Mouse (Mus musculus) ovary, postnatal 10 days (tissue): ENCODE results near the gene Il31ra.

Source experiments
- DNase-seq: peaks from one replicate; pipeline ENCODE4 v3.0.0; 2022; ENCODE audit warnings: low spot score

The Il31ra gene

DNA sequence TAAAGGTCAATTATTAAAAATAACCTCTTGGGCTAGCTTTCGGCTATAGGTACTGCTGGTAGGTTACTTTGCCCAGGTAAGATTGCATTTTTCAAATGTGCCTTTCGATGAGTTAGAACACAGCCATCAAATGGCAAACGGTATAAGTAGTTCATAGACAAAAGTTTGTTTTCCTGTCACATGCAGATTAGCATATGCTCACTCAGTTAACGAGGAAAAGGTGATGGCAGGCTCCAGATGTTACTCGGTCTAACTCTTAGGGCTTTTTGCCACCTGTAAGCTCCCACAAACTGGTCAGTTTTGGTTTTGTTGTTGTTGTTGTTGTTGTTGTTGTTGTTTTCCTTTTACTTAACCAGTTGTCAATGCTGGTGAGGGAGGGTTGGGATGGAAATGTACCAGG, 85.7 kb downstream of the Il31ra start:
- DNase-seq = no peak

DNA sequence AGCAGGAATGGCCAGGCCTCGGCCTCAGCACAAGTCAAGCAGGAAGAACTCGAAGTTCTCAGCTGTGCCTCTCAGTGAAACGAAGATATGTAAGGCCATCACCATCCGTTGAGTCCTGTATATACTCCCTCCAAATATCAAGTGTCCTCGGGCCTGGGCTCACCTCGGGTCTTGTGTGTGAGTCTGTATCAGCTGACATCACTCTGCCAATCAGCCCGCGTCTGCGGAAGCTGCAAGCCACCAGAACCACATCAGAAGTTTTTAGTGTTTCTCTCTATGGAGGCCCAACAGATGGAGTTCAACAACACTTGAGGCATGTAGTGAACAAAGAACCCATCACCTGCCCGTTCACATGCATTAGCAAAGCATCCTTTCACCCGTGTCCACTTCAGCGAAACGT, 86.5 kb downstream of the Il31ra start:
- no peak for DNase-seq

DNA sequence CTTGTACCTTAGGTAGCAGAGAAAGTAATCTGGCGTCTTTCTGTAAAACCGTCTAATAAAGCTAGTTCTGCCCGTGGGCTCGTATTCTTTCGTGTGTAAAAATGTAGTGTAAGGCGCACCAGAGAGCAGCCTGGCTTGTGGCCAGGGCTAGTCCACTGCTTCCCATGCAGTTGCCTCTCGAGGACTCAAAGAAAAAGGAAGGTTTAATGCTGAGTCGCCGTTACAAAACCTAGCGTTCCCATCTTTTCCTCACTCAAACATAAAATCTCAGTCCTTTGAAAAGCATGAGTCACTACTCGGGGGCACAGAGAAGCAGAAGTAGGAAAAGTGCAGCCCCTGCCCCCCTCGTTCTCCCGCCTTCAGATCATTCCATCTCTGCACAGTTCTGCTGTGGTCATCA, 87.4 kb downstream of the Il31ra start:
- DNase-seq = no peak

DNA sequence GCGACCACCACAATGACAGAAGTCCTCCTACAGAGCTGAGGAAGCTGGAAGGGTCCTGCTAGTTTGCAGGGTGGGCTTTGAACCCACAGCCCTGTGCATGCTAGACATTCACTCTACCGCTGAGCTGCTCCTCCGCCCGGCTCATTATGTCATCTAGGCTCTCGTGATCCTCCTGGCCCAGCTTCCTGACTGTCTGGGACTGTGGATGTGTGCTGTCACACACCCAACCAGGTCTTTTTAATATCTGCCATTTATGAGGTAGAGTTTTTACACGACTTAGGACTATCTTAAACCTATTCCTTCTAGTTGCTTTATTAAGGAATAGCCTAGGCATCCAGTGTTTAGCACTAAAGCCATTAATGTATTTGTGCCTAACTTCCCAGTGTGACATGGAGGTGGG, 88.7 kb downstream of the Il31ra start:
- no peak for DNase-seq

DNA sequence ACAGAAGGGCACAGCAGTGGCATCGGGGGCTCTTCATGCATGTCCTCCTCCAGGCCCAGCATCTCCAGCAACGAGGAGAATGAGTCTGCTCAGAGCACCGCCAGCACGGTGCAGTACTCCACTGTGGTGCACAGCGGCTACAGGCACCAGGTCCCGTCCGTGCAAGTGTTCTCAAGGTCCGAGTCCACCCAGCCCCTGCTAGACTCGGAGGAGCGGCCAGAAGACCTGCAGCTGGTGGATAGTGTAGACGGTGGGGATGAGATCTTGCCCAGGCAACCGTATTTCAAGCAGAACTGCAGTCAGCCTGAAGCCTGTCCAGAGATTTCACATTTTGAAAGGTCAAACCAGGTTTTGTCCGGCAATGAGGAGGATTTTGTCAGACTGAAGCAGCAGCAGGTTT, 90.3 kb downstream of the Il31ra start:
- no peak for DNase-seq

DNA sequence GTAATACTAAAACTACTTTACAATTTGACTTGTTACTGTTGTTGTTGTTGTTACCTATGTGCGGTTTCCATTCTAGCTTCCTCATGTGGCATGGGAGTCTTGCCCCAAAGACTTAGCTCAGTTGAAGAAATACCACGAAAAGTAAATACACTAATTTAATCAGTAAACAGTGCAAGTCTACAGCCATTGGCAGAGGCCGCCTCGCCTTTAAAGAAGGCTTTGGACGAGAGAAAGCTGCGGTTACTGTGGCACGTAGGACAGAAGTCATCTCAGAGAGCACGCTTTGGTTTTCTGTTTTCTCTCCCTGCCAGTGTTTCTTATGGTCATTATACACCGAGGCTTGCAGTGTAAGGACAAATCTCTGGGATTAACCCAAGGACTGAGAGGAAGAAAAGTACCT, 93.7 kb downstream of the Il31ra start:
- DNase-seq = no peak

DNA sequence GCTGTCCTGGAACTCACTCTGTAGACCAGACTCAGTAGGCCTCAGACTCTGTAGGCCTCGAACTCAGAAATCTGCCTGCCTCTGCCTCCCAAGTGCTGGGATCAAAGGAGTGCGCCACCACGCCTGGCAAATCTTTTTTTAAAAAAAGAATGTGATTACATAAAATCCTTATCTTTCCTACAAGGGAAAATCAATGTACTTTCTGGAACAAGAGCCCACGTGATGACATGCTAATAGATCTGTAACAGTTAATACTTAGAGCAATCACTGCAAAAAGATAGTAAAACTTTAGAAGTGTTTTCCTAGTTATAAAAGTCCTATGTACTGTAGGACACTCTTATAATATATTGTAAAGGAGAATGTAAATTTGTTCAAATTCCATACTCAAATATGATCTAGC, 94.1 kb downstream of the Il31ra start:
- no peak for DNase-seq

DNA sequence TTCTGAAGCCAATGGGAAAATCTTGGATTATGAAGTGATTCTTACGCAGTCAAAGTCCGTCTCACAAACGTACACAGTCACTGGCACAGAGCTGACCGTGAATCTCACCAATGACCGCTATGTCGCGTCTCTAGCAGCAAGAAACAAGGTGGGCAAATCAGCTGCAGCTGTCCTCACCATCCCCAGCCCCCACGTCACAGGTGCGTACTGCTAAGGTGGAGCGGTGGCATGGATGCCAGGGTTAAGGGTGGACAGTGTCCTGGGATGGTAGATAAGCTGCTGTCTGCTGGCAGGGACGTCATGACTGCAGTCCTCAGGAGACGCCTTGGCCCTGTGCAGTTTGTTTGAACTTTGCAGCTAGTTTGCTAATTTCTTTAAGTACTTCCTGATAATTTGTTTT, 99.6 kb downstream of the Il31ra start:
- DNase-seq = no peak

DNA sequence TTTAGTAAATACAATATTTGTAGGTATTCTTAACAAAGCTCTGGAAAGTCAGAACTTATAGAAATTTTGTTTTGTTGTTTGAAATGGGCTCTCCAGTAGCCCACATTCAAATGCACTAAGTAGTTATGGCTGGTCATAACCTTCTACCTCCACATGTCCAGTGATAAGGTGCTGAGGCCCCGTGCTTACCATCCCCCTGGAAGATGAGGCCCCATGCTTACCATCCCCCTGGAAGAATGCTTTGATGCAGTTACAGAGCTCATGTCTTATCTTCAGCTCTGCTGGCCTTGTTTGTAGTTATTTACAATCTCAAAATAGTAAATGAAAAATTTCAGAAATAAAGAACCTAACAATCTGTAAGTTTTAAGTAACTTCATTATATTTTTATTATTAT, 101.9 kb downstream of the Il31ra start:
- no peak for DNase-seq

DNA sequence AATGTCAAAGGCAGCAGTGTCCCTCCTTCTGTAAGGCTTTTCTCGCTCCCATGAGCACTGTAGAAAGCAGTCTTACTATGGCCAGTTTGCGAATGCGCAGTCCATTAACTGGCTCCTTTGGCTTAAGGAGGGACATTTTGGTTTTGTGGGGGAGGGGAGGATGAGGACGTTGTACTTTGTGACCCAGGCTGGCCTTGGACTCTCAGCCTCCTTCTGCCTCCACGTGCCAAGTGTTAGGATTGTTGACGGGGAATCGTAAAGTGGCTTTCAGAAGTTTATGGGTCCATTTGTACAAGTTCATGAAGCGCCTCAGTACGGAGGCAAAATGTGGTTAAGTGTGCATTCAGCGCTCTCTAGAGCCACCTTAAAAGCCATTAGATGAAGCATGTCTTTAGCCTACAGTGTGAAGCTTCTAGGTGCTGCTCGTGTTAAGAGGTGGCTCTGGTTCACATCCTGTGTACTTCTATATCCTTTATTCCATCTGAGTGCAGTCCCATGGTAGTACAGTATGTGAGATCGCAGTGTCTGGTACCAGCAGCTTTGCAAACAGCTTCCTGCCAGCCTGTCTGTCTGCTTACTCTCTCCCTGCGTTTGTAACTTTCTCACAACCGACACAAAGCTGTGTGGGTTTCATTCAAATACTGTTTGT, 102.4 kb downstream of the Il31ra start:
- DNase-seq = no peak

DNA sequence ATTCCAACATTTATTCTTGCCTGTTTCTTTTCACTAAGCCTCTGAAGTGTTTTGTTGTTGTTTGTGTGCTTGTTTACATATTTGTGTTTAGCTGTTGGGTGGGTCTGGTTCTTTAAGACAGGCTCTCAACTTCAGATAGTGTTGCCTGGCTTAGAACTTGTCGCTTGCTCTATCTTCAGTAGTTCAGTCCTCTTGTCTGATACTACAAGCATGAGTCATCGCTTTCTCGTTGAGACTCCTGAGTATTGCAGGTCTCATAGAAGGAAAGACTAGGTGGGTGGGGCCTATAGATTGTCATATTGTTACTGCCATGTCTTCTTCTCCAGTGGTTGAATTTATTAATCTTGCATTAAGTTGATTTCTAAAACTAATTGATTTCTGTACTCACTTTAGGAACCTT, 104.1 kb downstream of the Il31ra start:
- no peak for DNase-seq

DNA sequence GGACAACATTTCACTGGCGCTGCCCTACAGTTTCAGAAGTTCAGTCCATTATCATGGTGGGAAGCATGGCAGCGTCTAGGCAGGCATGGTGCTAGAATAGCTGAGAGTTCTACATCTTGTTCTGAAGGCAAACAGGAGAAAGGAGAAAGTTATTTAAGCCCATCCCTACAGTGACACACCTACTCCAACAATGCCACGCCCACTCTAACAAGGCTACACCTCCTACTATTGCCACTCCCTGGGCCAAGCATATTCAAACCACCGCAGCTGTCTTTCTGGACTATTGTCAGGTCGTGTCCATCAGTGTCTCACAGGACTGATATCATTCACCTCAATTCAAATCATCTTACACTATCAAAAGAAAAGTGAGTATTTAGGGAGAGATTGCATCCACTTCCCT, 107.5 kb downstream of the Il31ra start:
- no peak for DNase-seq

DNA sequence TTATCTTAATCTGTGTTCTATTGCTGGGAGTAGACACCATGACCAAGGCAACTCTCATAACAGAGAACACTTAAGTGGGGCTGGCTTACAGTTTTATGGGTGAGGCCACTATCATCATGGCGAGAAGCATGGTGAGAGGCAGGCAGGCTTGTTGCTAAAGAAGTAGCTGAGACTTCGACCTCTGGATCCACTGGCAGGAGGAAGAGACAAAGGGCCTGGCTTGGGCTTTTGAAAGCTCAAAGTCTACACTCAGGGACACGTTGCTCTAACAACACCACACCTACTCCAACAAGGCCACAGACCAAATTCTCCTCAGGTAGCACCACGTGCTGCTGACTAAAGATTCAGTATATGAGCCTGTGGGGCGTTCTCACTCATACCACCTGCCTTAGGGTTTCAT, 107.9 kb downstream of the Il31ra start:
- no peak for DNase-seq

DNA sequence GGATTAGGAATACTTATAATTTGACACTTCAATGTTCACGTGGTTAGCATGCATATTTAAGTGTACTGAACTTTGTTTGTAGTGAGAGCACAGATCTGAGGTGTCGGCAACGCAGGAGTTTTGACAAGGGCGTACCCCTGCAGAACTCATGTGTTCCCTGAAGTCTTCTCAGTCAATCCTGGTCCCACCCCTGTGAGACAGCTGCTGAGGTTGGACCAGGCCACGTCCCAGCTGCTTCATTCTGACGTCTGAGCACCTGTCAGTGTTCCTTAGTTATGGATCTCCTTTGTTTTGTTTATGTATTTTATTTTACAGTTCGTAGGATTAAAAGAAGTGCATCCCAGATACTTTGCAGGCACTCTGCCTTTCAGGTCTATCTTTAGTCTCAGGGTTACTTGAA, 111.1 kb downstream of the Il31ra start:
- no peak for DNase-seq

DNA sequence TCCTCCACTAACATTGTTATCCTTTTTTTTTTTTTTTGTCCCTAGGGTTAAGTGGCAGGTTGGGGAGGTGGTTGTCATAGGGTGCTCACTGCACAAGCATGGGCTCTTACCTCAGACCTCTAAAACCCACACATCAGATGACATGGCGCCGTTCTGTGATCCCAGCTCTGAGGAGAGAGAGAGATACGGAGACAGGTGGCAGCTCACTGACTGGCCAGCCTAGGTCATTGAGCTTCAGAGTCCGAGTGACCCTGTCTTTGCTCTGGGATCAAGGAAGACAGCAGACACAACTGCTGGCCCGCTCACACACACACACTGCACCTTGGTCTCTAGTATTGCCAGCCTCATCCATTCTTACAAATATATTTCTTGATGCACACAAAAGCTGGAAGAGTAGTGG, 111.6 kb downstream of the Il31ra start:
- no peak for DNase-seq

DNA sequence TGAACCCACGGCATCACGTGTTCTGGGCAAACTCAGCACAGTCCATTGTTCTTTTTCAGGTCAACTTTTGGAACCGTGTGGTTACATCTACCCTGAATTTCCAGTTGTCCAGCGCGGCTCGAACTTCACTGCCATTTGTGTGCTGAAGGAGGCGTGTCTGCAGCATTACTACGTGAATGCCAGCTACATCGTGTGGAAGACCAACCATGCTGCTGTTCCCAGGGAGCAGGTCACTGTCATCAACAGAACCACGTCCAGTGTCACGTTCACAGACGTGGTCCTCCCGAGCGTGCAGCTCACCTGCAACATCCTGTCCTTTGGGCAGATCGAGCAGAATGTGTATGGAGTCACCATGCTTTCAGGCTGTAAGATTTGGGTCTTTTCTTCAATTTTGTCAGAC, 114.2 kb downstream of the Il31ra start:
- DNase-seq = no peak

DNA sequence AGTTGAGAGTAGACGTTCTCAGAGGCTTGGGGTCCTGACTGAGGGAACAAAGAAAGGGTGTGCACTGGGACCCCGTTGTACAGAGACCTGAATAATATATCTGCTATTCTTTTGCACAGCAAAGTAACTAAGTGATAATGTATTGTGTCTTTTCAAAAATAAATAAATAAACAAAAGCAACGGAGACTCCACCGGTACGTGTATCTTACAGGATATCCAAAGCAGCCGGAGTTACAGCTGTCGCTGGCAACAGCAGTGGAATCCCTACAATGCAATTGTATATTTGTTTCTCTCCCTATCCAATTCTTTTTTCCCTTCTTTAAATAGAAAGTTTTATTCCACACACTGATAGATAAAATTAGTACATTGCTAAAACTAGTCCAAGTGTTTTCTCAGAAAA, 115.1 kb downstream of the Il31ra start:
- DNase-seq = no peak

DNA sequence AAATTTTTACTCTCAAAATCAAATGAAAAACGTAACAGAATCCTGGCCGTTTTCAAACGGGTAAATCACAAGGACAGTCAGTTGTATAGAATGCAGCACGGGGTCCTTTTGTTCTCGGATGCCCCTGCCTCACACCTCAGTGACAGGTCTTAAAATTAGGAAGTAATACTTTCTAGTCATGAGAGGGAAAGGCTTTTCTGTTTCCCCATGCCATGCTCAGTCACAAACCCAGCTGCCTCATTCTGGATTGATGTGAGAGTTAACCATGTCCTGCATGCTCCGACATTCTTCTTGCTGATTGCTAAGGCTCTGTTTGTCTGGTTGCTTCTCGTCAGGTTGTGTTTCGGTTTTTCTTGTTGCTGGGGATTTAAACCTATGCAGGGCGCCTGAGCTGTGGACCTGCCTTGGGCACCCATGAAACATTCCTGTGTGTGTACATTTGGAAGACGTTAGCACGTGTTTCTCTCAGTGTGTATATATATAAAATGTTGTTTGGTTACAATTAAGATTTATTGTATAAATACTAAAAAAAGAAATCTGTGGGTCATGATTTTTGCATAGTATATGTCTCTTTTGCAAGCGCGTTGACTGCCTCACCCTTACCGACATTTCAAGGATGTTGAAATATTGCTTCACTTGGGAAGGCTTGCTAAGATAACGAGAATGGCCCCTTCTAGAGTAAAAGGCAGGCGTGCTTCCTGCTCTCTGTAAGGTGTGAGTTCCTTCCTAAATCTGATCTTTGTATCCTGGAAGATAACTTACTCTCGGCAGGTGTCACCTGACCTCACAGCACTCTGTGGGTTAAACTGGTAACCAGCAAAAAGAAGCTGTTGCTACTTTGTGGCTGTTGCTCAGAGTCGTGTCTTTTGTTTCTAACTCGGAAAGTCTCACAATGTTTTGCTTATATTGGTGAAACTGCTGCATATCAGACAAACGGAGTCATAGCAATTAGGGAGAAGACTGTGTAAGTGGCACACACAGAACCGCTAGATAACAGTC, 120.1 kb downstream of the Il31ra start:
- no peak for DNase-seq

DNA sequence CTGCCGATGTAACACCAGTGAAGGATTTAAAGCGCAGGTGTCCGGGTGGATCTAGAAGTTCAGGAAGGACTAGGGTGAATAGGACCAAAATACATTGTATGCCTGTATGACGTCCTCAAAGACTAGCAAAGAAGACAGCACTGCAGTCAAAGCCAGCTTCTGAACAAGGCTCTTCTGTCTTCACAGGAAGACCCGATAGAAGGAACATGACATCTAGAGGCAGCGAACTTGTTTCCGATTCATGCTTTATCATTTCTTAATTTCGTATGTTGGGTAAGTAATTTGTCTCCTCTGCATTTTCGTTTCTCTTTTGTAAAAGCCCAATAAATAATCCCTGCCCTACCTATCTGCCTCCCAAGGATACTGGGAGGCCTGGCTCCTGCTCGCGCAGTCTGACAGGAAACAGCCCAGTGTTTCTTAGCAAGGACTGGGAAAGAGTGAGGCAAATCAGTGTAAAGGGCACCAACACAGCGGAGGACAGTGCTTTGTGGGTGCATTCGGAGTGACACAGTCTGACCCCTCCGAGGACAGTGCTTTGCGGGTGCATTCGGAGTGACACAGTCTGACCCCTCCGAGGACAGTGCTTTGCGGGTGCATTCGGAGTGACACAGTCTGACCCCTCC, 121.6 kb downstream of the Il31ra start:
- no peak for DNase-seq

DNA sequence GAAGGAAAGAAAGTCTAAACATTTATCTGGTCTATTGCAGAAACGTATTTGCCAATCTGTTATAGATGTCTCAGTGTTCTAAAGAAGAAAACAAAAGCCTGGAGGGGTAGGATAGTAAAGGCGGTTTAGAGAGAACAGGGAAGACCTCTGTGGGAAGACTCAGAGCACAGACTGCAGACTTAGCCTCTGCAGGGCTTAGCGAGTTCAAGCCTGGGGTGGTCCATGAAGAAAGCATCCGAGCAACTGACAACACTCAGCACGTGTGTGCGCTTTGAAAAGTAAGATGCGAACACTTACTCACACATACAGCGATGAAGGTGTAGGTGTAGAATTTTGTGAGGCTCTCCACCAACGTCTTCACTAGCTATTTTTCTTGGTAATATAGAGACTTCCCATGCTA, 123.0 kb downstream of the Il31ra start:
- no peak for DNase-seq
